Mouse (Mus musculus) adrenal gland, postnatal 4 days (tissue): Measurements from ENCODE around the gene Ankdd1a. TPM values are rescaled to one million over a fixed set of nuclear protein-coding genes. Genes with fewer than 3 reads are reported as not detected.

Experiments
- DNase-seq, 2 experiments: peaks; one replicate each; pipeline ENCODE4 v3.0.0; 2021 to 2022; ENCODE audit warnings: low spot score in 2 of 2, mixed read lengths in 2 of 2
- total RNA-seq, 2 experiments: library from RNA; stranded (reverse); gene quantifications; 2 replicates each; pipeline ENCODE4 v1.2.3; 2021

Gene Ankdd1a
- total RNA-seq, 2 experiments from 2014 or later: 1.1 to 1.3 TPM

DNA sequence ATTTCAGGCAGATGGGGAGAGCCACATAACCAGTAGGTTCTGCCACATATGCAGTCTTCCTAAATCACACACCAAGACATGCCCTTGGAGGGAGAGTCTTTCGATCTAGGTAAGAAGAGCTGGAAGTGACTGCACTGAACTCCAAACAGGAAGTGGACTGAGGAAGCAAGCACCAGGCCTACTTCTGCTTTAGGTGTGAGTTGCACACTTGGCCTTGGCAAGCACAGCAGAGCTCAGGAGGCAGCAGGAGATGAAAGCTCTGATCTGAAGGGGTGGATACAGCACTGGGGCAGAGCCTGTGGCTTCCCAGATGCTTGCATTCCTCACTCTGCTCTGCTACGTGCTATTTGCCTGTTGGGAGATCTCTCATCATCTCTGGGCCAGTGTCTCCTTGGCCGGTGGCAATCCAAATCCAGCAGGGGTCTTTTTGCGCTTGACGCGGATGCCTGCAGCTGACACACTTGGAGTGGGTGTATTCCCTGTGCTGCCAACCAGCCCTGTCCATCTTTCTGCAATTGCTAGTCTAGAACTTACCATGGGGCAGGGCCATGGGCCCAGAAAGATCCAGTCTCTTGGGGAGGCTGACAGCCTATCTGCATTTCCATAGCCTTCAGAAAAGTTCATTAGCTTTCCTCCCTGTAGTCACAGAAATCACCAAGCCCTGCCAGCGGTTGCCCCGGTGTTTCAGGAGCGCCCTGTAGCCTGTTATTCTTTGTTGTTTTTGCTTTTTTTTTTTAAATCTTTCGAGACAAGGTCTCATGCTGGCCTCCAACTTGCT is 25.8 kb upstream of the Ankdd1a start:
- no peak for DNase-seq

DNA sequence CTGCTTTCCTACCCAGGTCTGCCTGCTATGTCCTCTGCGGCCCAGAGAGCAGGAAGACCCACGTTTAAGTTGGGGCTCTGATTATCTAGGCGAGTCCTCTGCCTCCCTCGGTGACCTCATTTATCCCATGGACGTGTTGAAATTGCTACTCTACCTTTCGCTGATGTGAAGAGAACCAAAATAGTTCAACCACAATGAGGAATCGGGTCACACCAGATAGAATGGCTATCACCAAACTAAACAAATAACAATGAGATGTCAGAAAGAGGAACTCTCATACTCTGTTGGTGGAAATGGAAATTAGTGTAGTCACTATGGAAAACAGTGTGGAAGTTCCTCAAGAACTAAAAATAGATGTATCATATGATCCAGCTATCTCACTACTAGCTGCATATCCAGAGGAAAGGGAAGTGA is 22.1 kb upstream of the Ankdd1a start:
- no peak for DNase-seq

GRCm38 (mm10) chr9:65541126-65542068 is 21.4 kb upstream of the Ankdd1a start:
- peak in 1 of 2 experiments; percentile 24 for DNase-seq

- no peak for DNase-seq
These were observed 19.7 kb upstream of the Ankdd1a start for GRCm38 (mm10) chr9:65539697-65540096.

DNA sequence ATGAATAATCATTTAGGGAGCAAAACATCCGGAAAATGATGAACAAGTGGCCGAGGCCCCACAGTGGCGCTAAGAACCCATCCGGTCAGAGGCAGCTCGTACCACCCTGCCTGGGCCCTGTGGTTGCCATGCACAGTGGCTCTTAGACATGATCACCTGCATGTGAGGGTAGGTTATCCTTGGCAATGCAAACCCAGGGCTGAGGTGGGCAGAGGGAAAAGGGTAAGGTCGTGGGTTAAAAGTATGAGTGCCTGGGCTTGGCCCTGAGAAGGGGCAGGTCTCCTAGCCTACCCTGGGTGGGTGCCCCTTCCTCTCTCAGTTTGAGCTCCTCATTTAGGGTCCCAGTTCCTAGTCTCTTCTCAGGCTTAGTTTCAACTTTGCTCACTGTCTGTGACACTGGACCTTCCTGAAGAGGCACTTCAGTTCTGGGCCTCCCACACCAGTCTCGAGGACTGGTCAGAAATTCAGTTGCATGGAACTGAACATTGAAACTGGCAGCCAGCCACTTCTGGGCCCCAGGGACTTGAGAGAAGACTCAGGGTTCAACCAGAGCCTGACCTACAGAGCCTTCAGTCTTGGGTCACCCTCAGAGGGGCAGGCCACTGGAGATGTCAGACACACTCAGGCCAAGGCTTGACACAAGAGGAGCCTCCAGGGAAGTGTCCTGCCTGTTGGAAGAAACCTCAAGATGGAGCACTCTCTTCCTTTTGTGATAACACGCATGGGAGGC is 18.1 kb upstream of the Ankdd1a start:
- no peak for DNase-seq

- DNase-seq: no peak
These were observed 16.5 kb upstream of the Ankdd1a start for GRCm38 (mm10) chr9:65536491-65536890.

GRCm38 (mm10) chr9:65535789-65536469 is 15.9 kb upstream of the Ankdd1a start:
- no peak for DNase-seq

DNA sequence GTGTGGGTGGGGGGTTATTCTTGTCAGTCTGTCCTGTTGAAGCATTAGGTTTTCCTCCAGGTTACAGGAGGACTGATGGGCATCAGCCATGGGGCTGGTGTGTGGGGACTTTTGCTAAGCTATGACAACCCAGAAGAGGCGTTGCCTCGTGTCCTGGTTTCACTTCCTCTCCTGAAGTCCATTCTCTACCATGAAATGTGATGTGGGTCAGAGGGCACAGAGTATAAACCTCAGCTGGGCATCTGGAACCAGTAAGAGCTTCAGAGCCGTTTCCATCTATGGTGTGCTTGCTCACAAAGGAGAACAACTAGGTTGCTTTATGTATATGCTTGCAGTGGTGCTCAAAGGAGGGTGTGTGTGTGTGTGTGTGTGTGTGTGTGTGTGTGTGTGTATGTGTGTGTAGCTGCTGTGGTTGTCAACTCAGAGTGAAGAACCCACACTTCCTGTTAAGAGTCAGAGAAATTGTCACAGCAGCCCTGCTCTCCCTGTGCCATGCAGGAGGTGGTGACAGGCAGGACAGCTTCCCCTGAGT is 15.3 kb upstream of the Ankdd1a start:
- DNase-seq: no peak

DNA sequence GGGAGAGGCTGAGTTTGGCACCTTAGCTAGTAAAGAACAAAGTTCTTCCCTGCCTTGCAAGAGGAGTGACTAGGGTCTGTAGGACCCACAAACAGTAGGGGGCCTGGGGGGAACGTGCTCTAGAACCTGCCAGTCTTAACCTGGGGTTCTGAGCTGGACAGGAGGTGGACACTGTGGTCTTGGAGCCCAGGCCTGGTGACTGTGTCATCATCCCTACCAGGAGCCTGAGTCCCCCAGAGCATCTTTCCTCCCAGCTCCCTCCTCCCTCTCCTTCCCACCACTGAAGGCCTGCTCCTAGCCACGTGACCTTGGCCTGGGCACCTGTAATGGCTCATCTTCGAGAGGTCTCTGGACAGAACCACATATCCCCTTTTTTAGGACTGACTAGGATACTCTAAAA is 14.1 kb upstream of the Ankdd1a start:
- no peak for DNase-seq

GRCm38 (mm10) chr9:65532986-65533385 is 13.0 kb upstream of the Ankdd1a start:
- no peak for DNase-seq

DNA sequence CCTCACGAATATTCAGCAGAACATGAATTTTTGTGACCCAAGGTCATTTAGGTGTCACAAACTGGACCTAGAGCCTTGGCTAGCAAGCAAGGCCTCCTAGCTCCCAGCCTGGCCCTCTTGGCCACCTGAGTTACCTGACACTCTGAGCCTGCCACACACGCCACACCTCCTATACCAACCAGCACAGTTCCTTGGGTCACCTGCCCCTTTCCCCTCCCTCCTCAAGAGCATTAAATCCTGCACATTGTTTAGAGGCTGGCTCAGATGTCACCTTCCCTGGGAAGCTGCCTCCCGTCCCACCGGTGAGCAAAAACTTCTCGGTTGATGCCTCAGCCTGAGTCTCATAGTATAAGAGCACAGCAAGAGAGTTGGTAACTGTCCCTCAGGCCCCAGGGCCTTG is 11.3 kb upstream of the Ankdd1a start:
- no peak for DNase-seq

DNA sequence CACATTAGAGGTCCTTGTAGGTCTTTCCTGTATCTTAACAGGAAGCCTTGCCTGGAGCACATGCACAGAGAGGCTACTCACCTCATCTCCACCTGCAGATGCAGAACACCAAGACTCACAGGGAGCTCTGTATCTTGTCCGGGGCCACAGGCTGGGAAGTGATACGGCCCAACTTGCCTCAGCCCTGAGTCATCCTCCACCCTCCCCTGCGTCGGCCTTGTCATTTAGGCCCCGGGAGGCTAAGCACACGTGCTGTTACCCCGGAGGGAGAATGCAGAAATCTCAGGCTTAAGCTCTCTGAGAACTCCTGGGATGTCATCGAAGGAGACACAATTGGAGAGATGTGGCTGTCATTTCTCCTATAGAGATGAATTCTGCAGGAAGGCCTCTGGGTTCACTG is 9.7 kb upstream of the Ankdd1a start:
- DNase-seq: no peak

DNA sequence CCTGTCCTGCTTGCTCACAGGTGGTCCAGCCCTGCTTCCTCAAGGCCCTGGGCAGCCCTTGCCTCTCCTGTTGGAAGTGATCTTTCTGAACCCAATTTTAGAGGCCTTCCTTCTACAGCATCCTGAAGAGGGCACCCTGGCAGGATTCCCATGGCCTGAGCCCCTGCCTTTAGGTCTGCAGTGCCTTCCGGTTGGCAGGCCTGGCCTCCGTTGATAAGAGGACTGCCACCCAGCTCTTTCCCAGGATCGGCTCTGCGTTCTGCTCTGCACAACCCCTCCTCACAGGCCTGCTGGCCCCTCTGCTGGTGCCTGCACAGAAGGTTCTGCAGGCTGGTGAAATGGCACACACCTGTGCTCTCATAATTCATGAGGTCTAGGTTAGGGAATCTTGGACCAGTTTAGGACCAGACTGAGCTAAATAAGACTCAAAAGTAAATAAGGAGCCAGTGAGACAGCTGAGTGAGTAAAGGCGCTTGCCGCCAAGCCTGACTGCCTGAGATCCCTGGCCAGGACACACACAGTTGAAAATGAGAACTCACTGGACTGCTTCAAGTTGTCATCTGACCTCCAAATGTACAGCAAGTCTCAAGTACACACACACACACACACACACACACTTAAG is 8.5 kb upstream of the Ankdd1a start:
- no peak for DNase-seq

DNA sequence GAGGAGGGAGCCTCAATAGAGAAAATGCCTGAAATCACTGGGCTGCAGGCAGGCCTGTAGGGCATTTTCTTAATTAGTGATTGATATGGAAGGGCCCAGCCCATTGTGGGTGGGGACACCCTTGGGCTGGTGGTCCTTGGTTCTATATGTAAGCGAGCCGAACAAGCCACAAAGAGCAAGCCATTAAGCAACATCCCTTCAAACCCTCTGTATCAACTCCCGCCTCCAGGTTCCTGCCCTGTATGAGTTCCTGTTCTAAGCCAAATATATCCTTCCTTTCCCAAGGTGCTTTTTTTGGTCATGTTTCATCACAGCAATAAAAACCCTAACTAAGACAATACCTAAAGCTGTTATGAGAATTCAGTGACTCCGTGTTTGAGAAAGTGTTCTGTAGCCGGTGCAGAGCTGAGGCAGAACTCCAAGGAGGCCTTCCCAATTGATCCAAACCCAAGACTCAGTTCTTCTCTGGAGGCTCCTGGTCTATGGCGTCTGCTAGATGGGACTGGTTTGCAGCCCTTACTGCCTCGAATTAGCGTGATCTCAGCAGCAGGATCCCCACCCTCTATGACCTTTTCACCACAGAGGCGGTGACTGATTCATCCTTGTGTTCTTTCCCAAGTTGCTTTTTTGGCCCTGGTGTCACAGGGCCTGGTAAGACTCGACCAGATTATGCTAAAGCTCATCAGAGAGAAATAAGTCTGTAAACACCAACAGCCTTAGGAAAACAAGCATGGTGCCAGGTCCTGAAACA is 5.6 kb upstream of the Ankdd1a start:
- DNase-seq: no peak

DNA sequence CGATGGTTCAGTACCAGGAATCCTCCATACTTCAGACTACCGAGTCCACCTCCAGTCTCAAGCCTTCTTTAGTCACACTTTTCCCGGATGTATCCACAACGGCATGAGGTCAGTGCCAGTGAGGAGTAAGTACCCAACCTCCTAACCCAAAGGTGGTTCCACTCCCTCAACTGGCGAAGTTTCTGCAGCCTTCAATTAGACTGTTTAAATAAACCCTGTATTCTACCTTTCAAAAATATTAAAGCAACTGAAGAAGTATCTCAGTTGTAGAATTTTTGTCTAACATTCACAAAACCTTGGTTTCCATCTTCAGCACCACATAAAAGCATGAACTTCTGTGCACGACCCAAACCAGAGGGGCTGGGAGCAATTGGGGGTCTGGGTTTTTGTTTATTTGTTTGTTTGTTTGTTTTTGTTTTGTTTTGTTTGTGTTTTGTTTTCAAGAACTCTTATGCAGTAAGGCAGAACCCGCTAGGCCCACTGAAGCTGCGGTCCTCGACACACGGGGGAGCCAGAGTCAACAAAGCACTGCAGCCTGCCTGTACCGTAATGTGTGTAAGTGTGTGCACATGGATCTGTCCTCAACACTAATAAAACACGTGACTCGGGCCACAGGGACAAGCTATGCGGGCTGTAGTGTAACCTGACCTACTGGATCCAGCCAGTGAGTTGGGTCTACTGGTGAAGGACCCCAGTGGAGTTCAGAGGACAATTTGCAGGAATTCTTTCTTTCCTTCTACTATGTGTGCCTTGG is 3.8 kb upstream of the Ankdd1a start:
- peak; percentile 52 to 73 for DNase-seq

GRCm38 (mm10) chr9:65520505-65520876 is 498 bp upstream of the Ankdd1a start:
- DNase-seq: no peak

GRCm38 (mm10) chr9:65514851-65515261 is 5.1 kb downstream of the Ankdd1a start:
- DNase-seq: no peak

GRCm38 (mm10) chr9:65514431-65514830 is 5.6 kb downstream of the Ankdd1a start:
- DNase-seq: no peak

GRCm38 (mm10) chr9:65512520-65512919 is 7.5 kb downstream of the Ankdd1a start:
- no peak for DNase-seq
